Mouse (Mus musculus) myocyte (in vitro differentiated cells): ENCODE measurements around the gene Ppp1cb.

Source experiments
- E2F4 ChIP-seq: IDR thresholded peaks from one replicate; pipeline ENCODE4 v1.6.1; 2011; ENCODE audit warnings: mild to moderate bottlenecking, control low read depth, moderate library complexity; ENCODE audit not compliant: insufficient read depth
- POLR2A ChIP-seq: IDR thresholded peaks from one replicate; pipeline ENCODE4 v1.6.1; 2011; ENCODE audit warnings: low read depth, mild to moderate bottlenecking, control low read depth, moderate library complexity; ENCODE audit not compliant: insufficient read length
- USF1 ChIP-seq: IDR thresholded peaks from one replicate; pipeline ENCODE4 v1.6.1; 2011; ENCODE audit warnings: low read depth, mild to moderate bottlenecking, control low read depth, moderate library complexity

DNA sequence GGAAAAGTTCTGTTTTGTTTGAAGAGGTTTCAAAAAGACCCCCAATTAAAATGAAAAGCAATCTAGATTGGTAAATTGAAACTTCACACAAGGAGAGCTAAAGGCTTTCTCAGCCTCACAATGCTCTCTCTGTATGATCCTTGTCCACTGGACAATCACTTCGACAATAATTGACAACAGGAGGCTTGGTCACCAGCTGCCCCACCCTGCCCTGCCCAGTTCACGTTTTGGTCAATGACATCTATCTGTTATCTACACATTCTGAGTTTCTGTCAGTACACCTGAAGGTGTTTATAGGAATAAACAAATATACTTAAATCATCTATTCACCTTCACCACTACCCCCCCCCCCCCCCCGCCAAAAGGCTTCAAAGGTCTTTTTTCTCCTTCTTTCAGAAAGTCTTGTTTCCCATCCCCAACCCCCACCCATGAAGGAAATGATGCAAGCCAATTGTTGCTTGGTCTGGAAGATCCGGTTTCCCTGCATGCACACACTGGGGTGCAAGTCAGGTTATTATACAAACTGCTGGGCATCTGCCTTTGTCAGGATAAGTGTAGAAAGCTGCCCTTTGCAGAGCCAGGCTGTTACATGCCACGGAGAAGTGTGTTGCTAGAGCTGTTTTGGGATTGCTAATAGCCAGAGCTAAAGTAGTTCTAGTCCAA, 20.6 kb upstream of the Ppp1cb start:
- TF ChIP-seq POLR2A (no peak), E2F4 (no peak), USF1 (no peak)
